ENCODE assay signal across 18 mouse cellular contexts in genomic region chr5:114753384-114753783, GRCm38 (mm10). TPM values are rescaled to one million over a fixed set of nuclear protein-coding genes. Genes with fewer than 3 reads are reported as not detected.
DNase-seq lines count a peak whose midpoint lies in the region; ATAC-seq and TF ChIP-seq lines count a peak whose summit lies in the region.
"Had no signal": no experiment of that assay in that cellular context is flagged by ENCODE, and none has a peak within 500 bp of the region (broad histone marks: within the 10 kb centered on the region; RNA-seq: fewer than 3 reads in every experiment).

No protein-coding gene starts in this region.

- H3K27me3 ChIP-seq in forebrain, postnatal 0 days (ENCODE audit: insufficient read depth, low read length): no peaks in the 10 kb centered on the region
- H3K27me3 ChIP-seq in forebrain, embryonic 10.5 days (ENCODE audit: poor library complexity, severe bottlenecking): no peaks in the 10 kb centered on the region
- no peaks in the 10 kb centered on the region for H3K27me3 ChIP-seq in neural tube, embryonic 11.5 days (ENCODE audit: control insufficient read depth, insufficient read depth, low read length)
- H3K27me3 ChIP-seq in neural tube, embryonic 15.5 days (replicated peaks): no peaks in the 10 kb centered on the region
- H3K27me3 ChIP-seq: heart, embryonic 12.5 days; midbrain, embryonic 12.5 days; Patski had no signal

- H3K4me2 ChIP-seq in forebrain, postnatal 0 days (ENCODE audit: low read depth): no peak overlapping the region
- H3K4me2 ChIP-seq in neural tube, embryonic 11.5 days (ENCODE audit: low read depth): no peak overlapping the region
- H3K4me2 ChIP-seq in neural tube, embryonic 15.5 days: no peak overlapping the region
- H3K4me2 ChIP-seq: heart, embryonic 12.5 days; midbrain, embryonic 12.5 days had no signal

- 78% methylated on average over 12 of the region's 12 CpGs for WGBS in forebrain, postnatal 0 days
- 92% methylated on average over 12 of the region's 12 CpGs for WGBS in forebrain, embryonic 10.5 days
- WGBS in neural tube, embryonic 11.5 days: 85% methylated on average over 12 of the region's 12 CpGs
- whole genome bisulfite sequencing in neural tube, embryonic 15.5 days: 90% methylated on average over 12 of the region's 12 CpGs
- 83% methylated on average over 12 of the region's 12 CpGs for WGBS in olfactory bulb, adult 2 months

- no peak for TF ChIP-seq CTCF in forebrain, postnatal 0 days (IDR thresholded peaks at IDR 0.05; ENCODE audit: low read depth)
- no peak for TF ChIP-seq CTCF in olfactory bulb, adult 2 months (IDR thresholded peaks at IDR 0.05; ENCODE audit: insufficient read depth, low read depth, low read length)

- H3K9ac ChIP-seq in forebrain, postnatal 0 days: no peak overlapping the region
- H3K9ac ChIP-seq in neural tube, embryonic 11.5 days (ENCODE audit: low read length): no peak overlapping the region
- H3K9ac ChIP-seq in neural tube, embryonic 15.5 days (replicated peaks): no peak overlapping the region
- H3K9ac ChIP-seq: heart, embryonic 12.5 days; midbrain, embryonic 12.5 days had no signal

- H3K27ac ChIP-seq in forebrain, postnatal 0 days (ENCODE audit: low read depth, low read length): no peak overlapping the region
- no peak overlapping the region for H3K27ac ChIP-seq in forebrain, embryonic 10.5 days
- H3K27ac ChIP-seq in neural tube, embryonic 11.5 days (ENCODE audit: low read depth, low read length): no peak overlapping the region
- H3K27ac ChIP-seq in neural tube, embryonic 15.5 days (replicated peaks): no peak overlapping the region
- H3K27ac ChIP-seq in olfactory bulb, adult 2 months (ENCODE audit: insufficient read depth, low read depth, low read length): peak overlapping the region; percentile 64
- H3K27ac ChIP-seq: kidney, postnatal 0 days; midbrain, embryonic 12.5 days had no signal

- TF ChIP-seq POLR2A in olfactory bulb, adult 2 months (IDR thresholded peaks at IDR 0.05; ENCODE audit: insufficient read depth, low read depth, low read length): no peak

- H3K9me3 ChIP-seq in forebrain, postnatal 0 days (ENCODE audit: low read length): no peaks in the 10 kb centered on the region
- no peaks in the 10 kb centered on the region for H3K9me3 ChIP-seq in forebrain, embryonic 10.5 days
- no peaks in the 10 kb centered on the region for H3K9me3 ChIP-seq in neural tube, embryonic 11.5 days (ENCODE audit: control insufficient read depth, low read length)
- no peaks in the 10 kb centered on the region for H3K9me3 ChIP-seq in neural tube, embryonic 15.5 days (replicated peaks)
- H3K9me3 ChIP-seq: heart, embryonic 12.5 days; midbrain, embryonic 12.5 days had no signal

- peak; percentile 91 for ATAC-seq in forebrain, postnatal 0 days
- ATAC-seq in neural tube, embryonic 11.5 days (ENCODE audit: insufficient read depth, low FRiP score, low TSS enrichment): no peak
- no peak for ATAC-seq in neural tube, embryonic 15.5 days (ENCODE audit: low FRiP score)
- ATAC-seq: intestine, postnatal 0 days; Patski had no signal

- H3K4me3 ChIP-seq in forebrain, postnatal 0 days (ENCODE audit: low read depth, low read length): no peak overlapping the region
- H3K4me3 ChIP-seq in forebrain, embryonic 10.5 days: no peak overlapping the region
- H3K4me3 ChIP-seq in neural tube, embryonic 11.5 days (ENCODE audit: low read depth, low read length): no peak overlapping the region
- no peak overlapping the region for H3K4me3 ChIP-seq in neural tube, embryonic 15.5 days (replicated peaks)
- no peak overlapping the region for H3K4me3 ChIP-seq in olfactory bulb, adult 2 months (ENCODE audit: insufficient read depth, low read depth, low read length)
- H3K4me3 ChIP-seq: heart, embryonic 12.5 days; midbrain, embryonic 12.5 days had no signal

- peaks cover 54% of the 10 kb centered on the region for H3K36me3 ChIP-seq in forebrain, postnatal 0 days (ENCODE audit: insufficient read depth)
- H3K36me3 ChIP-seq in forebrain, embryonic 10.5 days (replicated peaks): peaks cover 79% of the 10 kb centered on the region
- peaks cover 2% of the 10 kb centered on the region for H3K36me3 ChIP-seq in neural tube, embryonic 11.5 days (ENCODE audit: control insufficient read depth, insufficient read depth, low read length)
- H3K36me3 ChIP-seq in neural tube, embryonic 15.5 days: peaks cover 84% of the 10 kb centered on the region

- no peaks in the 10 kb centered on the region for H3K4me1 ChIP-seq in forebrain, postnatal 0 days (ENCODE audit: insufficient read depth)
- no peaks in the 10 kb centered on the region for H3K4me1 ChIP-seq in forebrain, embryonic 10.5 days
- no peaks in the 10 kb centered on the region for H3K4me1 ChIP-seq in neural tube, embryonic 11.5 days (ENCODE audit: control insufficient read depth, insufficient read depth, low read length)
- H3K4me1 ChIP-seq in neural tube, embryonic 15.5 days: no peaks in the 10 kb centered on the region
- peaks cover 12% of the 10 kb centered on the region for H3K4me1 ChIP-seq in olfactory bulb, adult 2 months (ENCODE audit: control insufficient read depth, insufficient read depth, low read length)
- H3K4me1 ChIP-seq: heart, embryonic 12.5 days; midbrain, embryonic 12.5 days had no signal

- DNase-seq in forebrain, postnatal 0 days: peak; percentile 25
- no peak for DNase-seq in forebrain, embryonic 10.5 days (ENCODE audit: extremely low spot score, low spot score)
- DNase-seq in neural tube, embryonic 11.5 days (ENCODE audit: low spot score): peak; percentile 31
- DNase-seq in cerebellum, postnatal 25 days: peak; percentile 95
- no peak for DNase-seq in adrenal gland, postnatal 4 days (ENCODE audit: low spot score in 2 of 2)
- DNase-seq in thymus, postnatal 36 days: no peak
- DNase-seq: embryo, embryonic 11 days; heart, postnatal 36 days; lung, adult 18-20 months; lung, postnatal 4 days; right cerebral cortex, postnatal 14 days had no signal

RNA-seq across cellular contexts. Expression of gene Ankrd13a, which starts 21.1 kb away (rescaled TPM):
- 34.3 and 44.8 TPM in 2 replicates for total RNA-seq in forebrain, postnatal 0 days (2014; rRNA removed)
- 20.7 and 20.8 TPM in 2 replicates for polyA plus RNA-seq in forebrain, postnatal 0 days (2015; fragmentation: Nextera tagmentation; extraction: Ambion mirVana)
- 38.3 and 39.5 TPM in 2 replicates for polyA plus RNA-seq in forebrain, embryonic 10.5 days (2016; fragmentation: Nextera tagmentation; extraction: Ambion mirVana)
- polyA plus RNA-seq in neural tube, embryonic 11.5 days (2014; fragmentation: Nextera tagmentation; extraction: Ambion mirVana): 75.4 and 88.6 TPM in 2 replicates
- polyA plus RNA-seq in neural tube, embryonic 15.5 days (2015; fragmentation: Nextera tagmentation; extraction: Ambion mirVana): 30.3 and 41.1 TPM in 2 replicates
- polyA plus RNA-seq in olfactory bulb, adult 2 months (2012; ENCODE audit: insufficient read depth, insufficient read length, low replicate concordance, missing spikeins): not detected in 2 replicates
- total RNA-seq in adrenal gland, postnatal 4 days (2021): 100 to 1,000 TPM; 105 to 111 TPM

RNA-seq across cellular contexts. Expression of gene Git2, which starts 21.9 kb away (rescaled TPM):
- 42.2 and 57.6 TPM in 2 replicates for total RNA-seq in forebrain, postnatal 0 days (2014; rRNA removed)
- polyA plus RNA-seq in forebrain, postnatal 0 days (2015; fragmentation: Nextera tagmentation; extraction: Ambion mirVana): 21.9 and 31.1 TPM in 2 replicates
- polyA plus RNA-seq in forebrain, embryonic 10.5 days (2016; fragmentation: Nextera tagmentation; extraction: Ambion mirVana): 33.1 and 34.2 TPM in 2 replicates
- polyA plus RNA-seq in neural tube, embryonic 11.5 days (2014; fragmentation: Nextera tagmentation; extraction: Ambion mirVana): 35.1 and 46.9 TPM in 2 replicates
- polyA plus RNA-seq in neural tube, embryonic 15.5 days (2015; fragmentation: Nextera tagmentation; extraction: Ambion mirVana): 47.7 and 53.4 TPM in 2 replicates
- not detected in 2 replicates for polyA plus RNA-seq in olfactory bulb, adult 2 months (2012; ENCODE audit: insufficient read depth, insufficient read length, low replicate concordance, missing spikeins)
- total RNA-seq in adrenal gland, postnatal 4 days (2021): 10 to 100 TPM; 56.2 to 59.5 TPM

RNA-seq across cellular contexts. Expression of gene Tchp, which starts 45.8 kb away (rescaled TPM):
- total RNA-seq in forebrain, postnatal 0 days (2014; rRNA removed): 14.1 and 14.4 TPM in 2 replicates
- polyA plus RNA-seq in forebrain, postnatal 0 days (2015; fragmentation: Nextera tagmentation; extraction: Ambion mirVana): 7.4 and 11.8 TPM in 2 replicates
- 20.9 and 22.6 TPM in 2 replicates for polyA plus RNA-seq in forebrain, embryonic 10.5 days (2016; fragmentation: Nextera tagmentation; extraction: Ambion mirVana)
- polyA plus RNA-seq in neural tube, embryonic 11.5 days (2014; fragmentation: Nextera tagmentation; extraction: Ambion mirVana): 12.8 and 14.3 TPM in 2 replicates
- 14.1 and 15.6 TPM in 2 replicates for polyA plus RNA-seq in neural tube, embryonic 15.5 days (2015; fragmentation: Nextera tagmentation; extraction: Ambion mirVana)
- polyA plus RNA-seq in olfactory bulb, adult 2 months (2012; ENCODE audit: insufficient read depth, insufficient read length, low replicate concordance, missing spikeins): not detected in 2 replicates
- 10 to 100 TPM; 16.3 to 16.9 TPM for total RNA-seq in adrenal gland, postnatal 4 days (2021)

Comparison
In these comparisons a context has a peak if more than half of its experiments do, and no peak if none do; other contexts are left out.
1. DNase-seq: peak in forebrain, postnatal 0 days (single experiment), neural tube, embryonic 11.5 days (single experiment) and cerebellum, postnatal 25 days (2 of 2); none in forebrain, embryonic 10.5 days (single experiment), adrenal gland, postnatal 4 days (0 of 2) and thymus, postnatal 36 days (0 of 2).